Mouse (Mus musculus): ENCODE measurements around the gene Arcn1. TPM values are rescaled to one million over a fixed set of nuclear protein-coding genes. Genes with fewer than 3 reads are reported as not detected.
"Not testable (repeated sequence)": the region's sequence is repeated elsewhere in the genome, so short reads cannot be mapped to it uniquely, and the experiment has no call there.

Arcn1 gene
- total RNA-seq, 2 experiments from 2014 or later = 78.3 to 102 TPM

DNA sequence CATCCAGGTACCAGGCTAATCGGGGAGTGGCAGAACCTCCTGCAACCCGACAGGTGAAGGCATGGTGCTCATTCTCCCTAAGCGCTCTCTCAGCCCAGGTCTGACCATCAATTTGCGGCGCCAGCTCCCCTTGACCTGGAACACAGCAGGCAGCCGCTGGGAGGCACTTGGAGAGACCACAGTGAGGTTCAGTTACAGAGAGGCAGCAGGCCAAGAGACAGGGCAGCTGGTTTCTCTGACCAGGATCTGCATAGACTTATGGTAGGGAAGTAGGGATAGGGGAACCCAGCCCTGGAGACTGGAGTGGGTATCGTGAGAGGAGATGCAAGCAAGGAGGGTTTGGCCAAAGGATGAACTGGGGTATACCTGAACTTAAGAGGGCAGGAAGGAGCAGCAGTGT lies 30.7 kb upstream of the Arcn1 start:
- intact Hi-C loops (cut with DNase I) = no loop called here
- no peak for TF ChIP-seq CTCF (IDR thresholded peaks at IDR 0.05)
- H3K4me3 ChIP-seq = peak overlapping the region; percentile 76
- H3K27ac ChIP-seq = no peak overlapping the region
- no peak for DNase-seq (ENCODE audit: extremely low spot score in 1 of 2, low spot score in 2 of 2)

DNA sequence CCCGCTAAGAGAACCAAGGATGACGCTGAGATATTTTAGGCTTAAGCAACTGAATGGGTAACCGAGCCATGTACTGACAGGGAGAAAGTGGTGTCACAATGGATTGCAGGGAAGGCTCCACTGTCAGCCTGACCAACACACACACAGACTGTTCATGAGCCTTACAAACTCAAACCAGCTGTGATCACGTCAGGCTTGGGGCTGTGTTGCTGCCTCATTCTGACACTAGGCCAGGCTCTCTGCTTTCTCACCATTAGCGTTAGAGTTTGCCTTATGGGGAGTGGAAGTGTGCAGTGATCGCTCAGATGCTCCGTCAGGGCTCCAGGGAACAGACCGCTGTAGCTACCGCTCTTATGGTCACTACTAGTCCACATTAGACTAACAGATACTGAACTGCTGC lies 25.2 kb upstream of the Arcn1 start:
- no peak for TF ChIP-seq CTCF (IDR thresholded peaks at IDR 0.05)
- Histone ChIP-seq H3K27ac (no peak overlapping the region), H3K4me3 (no peak overlapping the region)
- intact Hi-C loops (cut with DNase I) = no loop called here
- no peak for DNase-seq (ENCODE audit: extremely low spot score in 1 of 2, low spot score in 2 of 2)

DNA sequence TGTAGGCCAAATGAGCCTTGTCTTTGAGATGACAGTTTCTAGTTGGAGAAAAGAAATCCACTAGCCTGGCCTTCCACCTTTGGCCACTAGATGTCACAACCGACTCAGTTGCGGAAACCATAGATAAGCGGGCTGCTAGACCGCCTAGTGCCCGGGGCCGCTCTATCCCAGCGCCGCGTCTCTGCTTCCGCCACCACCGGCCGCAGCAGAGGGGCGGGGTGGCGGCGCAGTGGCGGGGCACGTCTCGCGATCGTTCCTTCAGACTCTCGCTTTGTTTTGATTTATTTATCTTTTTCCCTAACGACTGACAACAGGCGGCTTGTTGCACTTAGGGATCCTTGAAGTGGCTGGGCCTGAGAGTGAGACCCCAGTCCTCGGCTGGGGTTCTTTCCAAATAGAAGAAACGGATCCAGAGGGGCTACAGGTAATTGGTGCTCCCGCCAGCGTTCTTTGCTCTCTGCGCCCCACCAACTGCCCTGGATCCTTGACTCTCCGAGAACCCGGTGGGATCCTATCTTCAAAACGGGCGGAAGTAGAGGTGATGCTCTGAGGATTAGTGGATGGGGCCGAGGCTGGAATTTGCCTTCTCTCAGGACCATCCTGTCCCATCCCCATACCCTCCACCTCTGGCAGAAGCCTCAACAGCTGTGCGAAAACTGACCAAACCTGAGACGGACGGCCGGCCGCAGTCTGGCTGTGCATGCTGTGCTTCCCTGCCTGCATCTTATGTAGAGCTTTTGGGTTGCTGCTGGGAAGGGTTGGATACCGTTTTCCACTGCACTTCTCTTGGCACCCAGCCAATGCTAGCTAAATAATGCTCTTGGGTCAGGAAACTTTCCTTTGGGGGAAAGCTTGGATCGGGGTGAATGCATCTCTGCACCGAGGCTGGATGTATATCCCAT lies 5.4 kb upstream of the Arcn1 start:
- DNase-seq (ENCODE audit: extremely low spot score in 1 of 2, low spot score in 2 of 2) = peak; percentile 90
- intact Hi-C loops (cut with DNase I) = loop anchor here (2.0 kb wide), 2 partner anchors 148 to 192 kb away; partner anchors contain the start of genes Atp5l and Ube4a
- peak; percentile 96 for TF ChIP-seq CTCF (IDR thresholded peaks at IDR 0.05)
- Histone ChIP-seq H3K4me3 (peak overlapping the region; percentile 98), H3K27ac (peak overlapping the region; percentile 72)

DNA sequence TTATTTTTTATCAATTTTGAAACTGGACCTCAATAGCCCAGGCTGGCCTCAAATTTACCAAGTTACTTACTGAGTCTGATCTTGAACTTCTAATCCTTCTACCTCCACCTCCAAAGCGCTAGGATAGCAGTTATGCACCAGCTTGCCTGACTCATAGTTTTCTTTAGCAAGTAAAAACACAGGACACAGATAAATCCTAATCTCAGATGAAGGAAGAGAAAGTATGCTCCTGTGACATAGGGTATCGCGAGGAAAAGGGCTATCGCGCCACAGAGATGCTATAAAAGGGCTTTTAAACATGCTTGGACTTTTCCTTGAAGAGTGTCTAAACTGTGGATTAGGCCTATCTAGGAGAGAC lies 4.7 kb upstream of the Arcn1 start:
- intact Hi-C loops (cut with DNase I) = loop anchor here (2.0 kb wide), 2 partner anchors 148 to 192 kb away; partner anchors contain the start of genes Atp5l and Ube4a
- TF ChIP-seq CTCF (IDR thresholded peaks at IDR 0.05) = no peak
- Histone ChIP-seq H3K27ac (peak overlapping the region; percentile 45; the same call in 1 of the 2 replicates), H3K4me3 (no peak overlapping the region; the same call in 1 of the 2 replicates)
- no peak for DNase-seq (ENCODE audit: extremely low spot score in 1 of 2, low spot score in 2 of 2)

DNA sequence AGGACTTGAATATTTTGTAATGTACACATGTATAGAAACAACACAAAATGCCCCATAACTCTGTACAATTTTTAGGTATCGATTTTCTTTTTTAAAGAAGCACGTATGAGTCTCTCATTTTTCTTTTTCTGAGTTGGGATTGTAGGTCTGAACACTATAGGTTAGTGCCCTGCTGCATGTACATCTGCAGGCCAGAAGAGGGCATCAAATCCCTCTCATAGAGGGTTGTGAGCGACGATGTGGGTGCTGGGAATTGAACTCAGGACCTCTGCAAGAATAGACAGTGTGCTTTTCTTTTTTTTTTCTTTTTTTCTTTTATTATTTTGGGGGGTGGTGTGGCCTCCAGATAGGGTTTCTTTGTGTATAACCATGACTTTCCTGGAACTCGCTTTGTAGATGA lies 3.7 kb upstream of the Arcn1 start:
- intact Hi-C loops (cut with DNase I) = no loop called here
- no peak overlapping the region for H3K27ac ChIP-seq
- no peak; the same call in 1 of the 2 replicates for TF ChIP-seq CTCF (IDR thresholded peaks at IDR 0.05)
- DNase-seq (ENCODE audit: extremely low spot score in 1 of 2, low spot score in 2 of 2) = no peak
- H3K4me3 ChIP-seq = no peak overlapping the region

DNA sequence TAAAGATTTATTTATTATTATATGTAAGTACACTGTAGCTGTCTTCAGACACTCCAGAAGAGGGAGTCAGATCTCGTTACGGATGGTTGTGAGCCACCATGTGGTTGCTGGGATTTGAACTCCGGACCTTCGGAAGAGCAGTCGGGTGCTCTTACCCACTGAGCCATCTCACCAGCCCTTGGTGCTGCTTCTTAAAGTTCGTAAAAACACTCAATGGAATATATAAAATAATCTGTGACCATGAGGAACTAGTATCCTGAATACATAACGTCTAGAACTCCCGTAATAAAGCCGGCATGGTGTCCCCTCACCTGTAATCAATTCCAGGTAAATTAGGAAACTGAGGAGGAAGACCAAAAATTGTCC lies 367 bp upstream of the Arcn1 start:
- H3K4me3 ChIP-seq = peak overlapping the region; percentile 71
- intact Hi-C loops (cut with DNase I); DNase-seq (ENCODE audit: extremely low spot score in 1 of 2, low spot score in 2 of 2); H3K27ac ChIP-seq: not testable (repeated sequence)

DNA sequence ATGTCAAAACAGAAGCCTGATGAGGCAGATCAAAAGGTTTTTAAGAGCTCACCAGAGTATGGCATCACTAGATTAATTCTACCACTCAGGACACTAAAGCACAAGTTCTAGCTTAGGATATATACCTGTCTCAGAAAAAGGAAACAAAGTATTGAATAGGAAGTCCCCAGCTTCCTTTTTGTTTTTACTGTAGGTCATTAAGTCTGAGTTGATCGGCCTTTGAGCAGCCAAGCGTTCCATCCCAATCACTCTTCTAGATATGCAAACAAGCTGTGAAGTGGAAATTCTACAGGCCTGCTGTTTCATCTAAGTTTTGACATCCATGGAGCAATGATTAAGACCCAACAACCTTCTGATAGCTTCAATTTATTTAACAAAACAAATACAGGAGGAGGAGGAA lies 6.8 kb downstream of the Arcn1 start:
- intact Hi-C loops (cut with DNase I) = no loop called here
- no peak for TF ChIP-seq CTCF (IDR thresholded peaks at IDR 0.05)
- DNase-seq (ENCODE audit: extremely low spot score in 1 of 2, low spot score in 2 of 2) = no peak

DNA sequence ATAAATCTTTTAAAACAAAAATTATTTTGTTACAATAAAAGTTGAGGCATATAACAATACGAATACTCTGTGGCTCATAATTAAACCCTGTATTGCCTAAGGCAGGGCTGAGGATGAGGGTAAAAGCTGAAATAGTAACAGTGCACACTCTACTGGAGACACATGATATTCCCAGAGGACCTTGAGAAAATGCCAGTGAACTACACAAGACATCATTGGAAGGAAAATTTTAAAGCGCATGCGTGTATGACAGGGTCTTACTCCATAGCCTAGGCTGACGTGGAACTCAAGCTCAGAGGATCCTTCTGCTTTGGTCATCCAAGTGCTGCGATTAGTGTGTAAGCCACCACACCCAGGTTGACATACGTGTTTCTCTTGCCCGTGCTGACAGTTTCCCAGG lies 19.2 kb downstream of the Arcn1 start:
- no peak overlapping the region for H3K27ac ChIP-seq
- no peak overlapping the region for H3K4me3 ChIP-seq
- peak; percentile 46 for TF ChIP-seq CTCF (IDR thresholded peaks at IDR 0.05)
- intact Hi-C loops (cut with DNase I) = no loop called here
- no peak for DNase-seq (ENCODE audit: extremely low spot score in 1 of 2, low spot score in 2 of 2)

More for the DNA sequence above, 6.8 kb downstream of the Arcn1 start:
- Histone ChIP-seq H3K27ac (no peak overlapping the region), H3K4me3 (no peak overlapping the region)

DNA sequence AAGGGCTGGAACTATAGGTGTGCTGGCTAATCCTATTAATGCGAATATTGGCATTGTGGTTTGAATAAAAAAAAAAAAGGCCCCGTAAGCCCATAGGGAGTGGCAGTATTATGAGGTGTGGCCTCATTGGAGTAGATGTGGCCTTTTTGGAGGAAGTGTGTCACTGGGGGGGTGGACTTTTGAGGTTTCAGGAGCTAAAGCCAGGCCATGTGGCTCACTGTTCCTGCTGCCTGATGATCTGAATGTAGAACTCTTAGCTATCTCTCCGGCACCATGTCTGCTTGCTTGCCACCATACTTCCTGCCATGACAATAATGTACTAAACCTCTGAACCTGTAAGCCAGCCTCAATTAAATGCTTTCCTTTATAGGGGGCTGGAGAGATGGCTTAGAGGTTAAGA lies 20.3 kb downstream of the Arcn1 start:
- no peak overlapping the region for H3K4me3 ChIP-seq
- intact Hi-C loops (cut with DNase I) = no loop called here

DNA sequence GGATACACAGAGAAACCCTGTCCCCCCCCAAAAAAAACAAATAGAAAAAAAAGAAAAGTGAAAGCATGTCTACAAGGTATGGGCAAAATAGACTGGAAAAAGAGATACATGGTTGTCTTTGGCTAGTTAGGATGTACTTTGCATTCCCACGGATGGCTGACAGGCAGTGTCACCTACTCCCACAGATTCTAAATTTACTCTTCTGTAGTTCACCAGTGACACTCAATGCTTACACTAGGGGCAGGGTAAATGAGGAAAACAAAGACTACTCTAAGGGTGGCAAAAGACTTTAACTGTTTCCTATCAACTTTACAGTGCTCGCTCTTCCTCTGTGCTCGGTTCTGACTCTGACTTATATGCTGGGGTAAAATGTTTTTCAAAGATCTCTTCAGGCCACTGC lies 21.0 kb downstream of the Arcn1 start:
- intact Hi-C loops (cut with DNase I) = no loop called here
- no peak overlapping the region for H3K4me3 ChIP-seq
- H3K27ac ChIP-seq = no peak overlapping the region
- TF ChIP-seq CTCF (IDR thresholded peaks at IDR 0.05) = no peak; the same call in 1 of the 2 replicates
- no peak for DNase-seq (ENCODE audit: extremely low spot score in 1 of 2, low spot score in 2 of 2)

More for the DNA sequence above, 20.3 kb downstream of the Arcn1 start:
- no peak for TF ChIP-seq CTCF (IDR thresholded peaks at IDR 0.05)
- no peak for DNase-seq (ENCODE audit: extremely low spot score in 1 of 2, low spot score in 2 of 2)
- H3K27ac ChIP-seq = no peak overlapping the region

DNA sequence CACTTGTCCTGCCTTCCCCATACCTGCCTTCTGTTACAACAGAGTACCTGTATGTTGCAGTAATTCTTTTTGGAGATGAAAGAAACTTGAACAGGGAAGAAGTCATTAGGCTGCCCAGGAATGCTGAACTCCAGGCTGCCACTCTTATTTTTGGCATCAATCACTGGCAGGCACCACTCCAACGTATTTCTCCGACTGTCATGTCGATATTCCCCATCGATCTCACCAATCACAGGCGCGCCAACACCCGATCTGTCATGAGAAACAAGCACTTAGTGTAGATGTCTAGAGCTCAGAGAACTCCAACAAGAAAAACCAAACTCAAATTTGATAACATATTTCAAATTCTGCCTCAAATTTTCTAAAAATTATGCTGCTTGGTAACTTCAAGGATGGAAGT lies 22.3 kb downstream of the Arcn1 start:
- intact Hi-C loops (cut with DNase I) = no loop called here
- no peak for TF ChIP-seq CTCF (IDR thresholded peaks at IDR 0.05)
- no peak for DNase-seq (ENCODE audit: extremely low spot score in 1 of 2, low spot score in 2 of 2)
- H3K27ac ChIP-seq = no peak overlapping the region
- H3K4me3 ChIP-seq = no peak overlapping the region

DNA sequence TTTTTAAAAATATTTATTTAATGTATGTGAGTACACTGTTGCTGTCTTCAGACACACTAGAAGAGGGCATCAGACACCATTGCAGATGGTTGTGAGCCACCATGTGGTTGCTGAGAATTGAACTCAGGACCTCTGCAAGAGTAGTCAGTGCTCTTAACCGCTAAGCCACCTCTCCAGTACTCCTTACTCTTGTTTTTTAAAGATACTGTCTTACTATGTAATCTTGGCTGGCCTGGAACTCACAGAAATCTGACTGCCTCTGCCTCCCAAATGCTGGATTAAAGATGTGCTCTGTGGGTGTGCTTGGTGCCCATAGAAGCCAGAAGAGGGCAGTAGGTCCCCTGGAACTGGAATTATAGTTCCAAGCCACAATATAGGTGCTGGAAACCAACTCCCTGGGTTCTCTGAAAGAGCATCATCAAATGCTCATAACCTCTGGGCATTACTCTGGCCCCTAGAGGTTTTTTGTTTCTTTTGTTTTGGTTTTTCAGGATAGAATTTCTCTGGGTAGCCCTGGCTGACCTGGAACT lies 26.9 kb downstream of the Arcn1 start:
- intact Hi-C loops (cut with DNase I) = no loop called here
- no peak; the same call in none of the 2 replicates for TF ChIP-seq CTCF (IDR thresholded peaks at IDR 0.05)
- Histone ChIP-seq H3K4me3 (no peak overlapping the region), H3K27ac (no peak overlapping the region)
- DNase-seq (ENCODE audit: extremely low spot score in 1 of 2, low spot score in 2 of 2) = no peak

Data from left cerebral cortex, adult 2 months (tissue).